ENCODE assay signal across 24 mouse cellular contexts in genomic region chr4:45477047-45477446, GRCm38 (mm10). TPM values are rescaled to one million over a fixed set of nuclear protein-coding genes. Genes with fewer than 3 reads are reported as not detected.
DNase-seq lines count a peak whose midpoint lies in the region; ATAC-seq and TF ChIP-seq lines count a peak whose summit lies in the region.
"Had no signal": no experiment of that assay in that cellular context is flagged by ENCODE, and none has a peak within 500 bp of the region (broad histone marks: within the 10 kb centered on the region; RNA-seq: fewer than 3 reads in every experiment).

No protein-coding gene starts in this region.

- H3K9ac ChIP-seq in heart, embryonic 12.5 days: peak overlapping the region; percentile 63; the same call in 1 of the 2 replicates
- H3K9ac ChIP-seq in heart, adult 2 months (ENCODE audit: low read depth, low read length): no peak overlapping the region
- H3K9ac ChIP-seq in hindbrain, embryonic 12.5 days: 0 out of 2 replicates have a peak overlapping the region, but pooled peaks have one; percentile 4
- H3K9ac ChIP-seq in limb, embryonic 15.5 days: no peak overlapping the region
- H3K9ac ChIP-seq: embryonic facial prominence, embryonic 13.5 days; hindbrain, embryonic 14.5 days; neural tube, embryonic 13.5 days had no signal

- no peaks in the 10 kb centered on the region for H3K79me2 ChIP-seq in heart, adult 2 months (replicated peaks; ENCODE audit: control insufficient read depth, insufficient read depth, low read length)

- no peaks in the 10 kb centered on the region for H3K36me3 ChIP-seq in heart, embryonic 12.5 days
- no peaks in the 10 kb centered on the region for H3K36me3 ChIP-seq in heart, adult 2 months (ENCODE audit: control insufficient read depth, insufficient read depth, low read length)
- no peaks in the 10 kb centered on the region for H3K36me3 ChIP-seq in hindbrain, embryonic 12.5 days
- H3K36me3 ChIP-seq in hindbrain, embryonic 10.5 days: no peaks in the 10 kb centered on the region
- H3K36me3 ChIP-seq in limb, embryonic 15.5 days: no peaks in the 10 kb centered on the region
- H3K36me3 ChIP-seq: embryonic facial prominence, embryonic 13.5 days; midbrain, embryonic 10.5 days; neural tube, embryonic 13.5 days had no signal

- no peak for TF ChIP-seq EP300 in heart, adult 2 months (IDR thresholded peaks at IDR 0.05; ENCODE audit: insufficient read depth, low read depth, low read length)

- no peak for TF ChIP-seq POLR2A in heart, adult 2 months (IDR thresholded peaks at IDR 0.05; ENCODE audit: insufficient read depth, low read depth, low read length)
- no peak for TF ChIP-seq POLR2A in olfactory bulb, adult 2 months (IDR thresholded peaks at IDR 0.05; ENCODE audit: insufficient read depth, low read depth, low read length)

- 23% methylated on average over 3 of the region's 3 CpGs for WGBS in heart, embryonic 12.5 days
- 77% methylated on average over 3 of the region's 3 CpGs for WGBS in heart, adult 2 months
- 71% methylated on average over 3 of the region's 3 CpGs for WGBS in hindbrain, embryonic 12.5 days
- 84% methylated on average over 3 of the region's 3 CpGs for WGBS in hindbrain, embryonic 10.5 days
- 77% methylated on average over 3 of the region's 3 CpGs for WGBS in limb, embryonic 15.5 days
- WGBS in olfactory bulb, adult 2 months: 88% methylated on average over 3 of the region's 3 CpGs

- no peak for TF ChIP-seq CTCF in heart, adult 2 months (IDR thresholded peaks at IDR 0.05)
- no peak for TF ChIP-seq CTCF in olfactory bulb, adult 2 months (IDR thresholded peaks at IDR 0.05; ENCODE audit: insufficient read depth, low read depth, low read length)

- peak overlapping the region; percentile 95 for H3K27ac ChIP-seq in heart, embryonic 12.5 days (ENCODE audit: poor library complexity, severe bottlenecking)
- H3K27ac ChIP-seq in heart, adult 2 months: no peak overlapping the region
- H3K27ac ChIP-seq in hindbrain, embryonic 12.5 days: no peak overlapping the region
- H3K27ac ChIP-seq in hindbrain, embryonic 10.5 days: no peak overlapping the region
- 0 out of 2 replicates have a peak overlapping the region, but pooled peaks have one; percentile 40 for H3K27ac ChIP-seq in limb, embryonic 15.5 days
- peak overlapping the region; percentile 59; the same call in 1 of the 2 replicates for H3K27ac ChIP-seq in olfactory bulb, adult 2 months (ENCODE audit: insufficient read depth, low read depth, low read length)
- H3K27ac ChIP-seq: hindbrain, embryonic 14.5 days had no signal

- ATAC-seq in heart, embryonic 12.5 days (ENCODE audit: insufficient number of reproducible peaks, low FRiP score): no peak
- no peak for ATAC-seq in hindbrain, embryonic 12.5 days (ENCODE audit: low FRiP score)
- no peak for ATAC-seq in limb, embryonic 15.5 days (ENCODE audit: insufficient number of reproducible peaks, low FRiP score, low TSS enrichment, low read depth)
- ATAC-seq: forebrain, embryonic 14.5 days; inflammation-experienced regulatory T-cells, adult 6 months; midbrain, embryonic 16.5 days had no signal

- H3K9me3 ChIP-seq in heart, embryonic 12.5 days (replicated peaks): no peaks in the 10 kb centered on the region
- H3K9me3 ChIP-seq in hindbrain, embryonic 12.5 days (replicated peaks): no peaks in the 10 kb centered on the region
- no peaks in the 10 kb centered on the region for H3K9me3 ChIP-seq in hindbrain, embryonic 10.5 days
- H3K9me3 ChIP-seq in limb, embryonic 15.5 days: no peaks in the 10 kb centered on the region
- H3K9me3 ChIP-seq: embryonic facial prominence, embryonic 13.5 days; midbrain, embryonic 10.5 days; neural tube, embryonic 13.5 days had no signal

- intact Hi-C loops in heart, adult 2 months (cut with DNase I): no loop called here

- H3K4me2 ChIP-seq in heart, embryonic 12.5 days: no peak overlapping the region
- H3K4me2 ChIP-seq in hindbrain, embryonic 12.5 days (replicated peaks): no peak overlapping the region
- no peak overlapping the region for H3K4me2 ChIP-seq in limb, embryonic 15.5 days
- H3K4me2 ChIP-seq: embryonic facial prominence, embryonic 13.5 days; hindbrain, embryonic 14.5 days; neural tube, embryonic 13.5 days had no signal

- DNase-seq in heart, adult 2 months: no peak
- DNase-seq in hindbrain, embryonic 10.5 days (ENCODE audit: low spot score): no peak
- no peak for DNase-seq in thymus, postnatal 0 days (ENCODE audit: low spot score)
- DNase-seq: adrenal gland, adult 2 months; cerebellum, adult 18-20 months; cerebellum, postnatal 14 days; gastrocnemius, postnatal 10 days; kidney, adult 18-20 months; layer of hippocampus, adult 9-11 months; lung, postnatal 10 days; thymus, postnatal 25 days had no signal

- H3K4me3 ChIP-seq in heart, embryonic 12.5 days: no peak overlapping the region
- no peak overlapping the region for H3K4me3 ChIP-seq in heart, adult 2 months
- H3K4me3 ChIP-seq in hindbrain, embryonic 12.5 days: no peak overlapping the region
- H3K4me3 ChIP-seq in hindbrain, embryonic 10.5 days: no peak overlapping the region
- H3K4me3 ChIP-seq in limb, embryonic 15.5 days: no peak overlapping the region
- H3K4me3 ChIP-seq in olfactory bulb, adult 2 months (ENCODE audit: insufficient read depth, low read depth, low read length): no peak overlapping the region
- H3K4me3 ChIP-seq: embryonic facial prominence, embryonic 13.5 days; erythroblast, embryonic 14.5 days; midbrain, embryonic 10.5 days; myocyte; neural tube, embryonic 13.5 days had no signal

- H3K4me1 ChIP-seq in heart, embryonic 12.5 days (replicated peaks): peaks cover 100% of the 10 kb centered on the region
- H3K4me1 ChIP-seq in heart, adult 2 months (ENCODE audit: control insufficient read depth, insufficient read depth, low read length): peaks cover 28% of the 10 kb centered on the region
- peaks cover 79% of the 10 kb centered on the region for H3K4me1 ChIP-seq in hindbrain, embryonic 12.5 days
- peaks cover 96% of the 10 kb centered on the region for H3K4me1 ChIP-seq in hindbrain, embryonic 10.5 days (replicated peaks)
- peaks cover 65% of the 10 kb centered on the region for H3K4me1 ChIP-seq in limb, embryonic 15.5 days
- peaks cover 70% of the 10 kb centered on the region for H3K4me1 ChIP-seq in olfactory bulb, adult 2 months (ENCODE audit: control insufficient read depth, insufficient read depth, low read length)

- peaks cover 4% of the 10 kb centered on the region; the same call in 1 of the 2 replicates for H3K27me3 ChIP-seq in heart, embryonic 12.5 days (replicated peaks)
- H3K27me3 ChIP-seq in heart, adult 2 months (ENCODE audit: control insufficient read depth, insufficient read depth, low read length): no peaks in the 10 kb centered on the region
- H3K27me3 ChIP-seq in hindbrain, embryonic 12.5 days: no peaks in the 10 kb centered on the region
- H3K27me3 ChIP-seq in hindbrain, embryonic 10.5 days (ENCODE audit: insufficient read depth, poor library complexity, severe bottlenecking): no peaks in the 10 kb centered on the region
- 0 out of 2 replicates have a peak, but pooled peaks cover 3% of the 10 kb centered on the region for H3K27me3 ChIP-seq in limb, embryonic 15.5 days
- H3K27me3 ChIP-seq: embryonic facial prominence, embryonic 13.5 days; neural tube, embryonic 13.5 days had no signal

RNA-seq across cellular contexts. Expression of gene Shb, which starts 55.2 kb away (rescaled TPM):
- polyA plus RNA-seq in heart, embryonic 12.5 days (2016; fragmentation: Nextera tagmentation; extraction: Ambion mirVana): 13.9 and 15.3 TPM in 2 replicates
- 10 to 100 TPM; 27.2 to 43.0 TPM for total RNA-seq in heart, adult 2 months (2021)
- polyA plus RNA-seq in heart, adult 2 months (2012; rRNA removed): 19.2 and 19.4 TPM in 2 replicates
- 10.0 and 10.1 TPM in 2 replicates for polyA plus RNA-seq in hindbrain, embryonic 12.5 days (2016; fragmentation: Nextera tagmentation; extraction: Ambion mirVana)
- polyA plus RNA-seq in hindbrain, embryonic 10.5 days (2016; fragmentation: Nextera tagmentation; extraction: Ambion mirVana): 3.2 and 3.7 TPM in 2 replicates
- polyA plus RNA-seq in limb, embryonic 15.5 days (2015; fragmentation: Nextera tagmentation; extraction: Ambion mirVana): 6.8 and 9.6 TPM in 2 replicates
- polyA plus RNA-seq in olfactory bulb, adult 2 months (2012; ENCODE audit: insufficient read depth, insufficient read length, low replicate concordance, missing spikeins): not detected in 2 replicates
- 3.9 and 4.7 TPM in 2 replicates for polyA plus RNA-seq in thymus, postnatal 0 days (2015; fragmentation: Nextera tagmentation; extraction: Ambion mirVana)

Comparison
In these comparisons a context has a peak if more than half of its experiments do, and no peak if none do; other contexts are left out.
1. H3K27ac ChIP-seq: peak in heart, embryonic 12.5 days (single experiment), limb, embryonic 15.5 days (single experiment) and olfactory bulb, adult 2 months (single experiment); none in heart, adult 2 months (single experiment), hindbrain, embryonic 12.5 days (single experiment) and hindbrain, embryonic 10.5 days (single experiment).
2. H3K9ac ChIP-seq: peak in heart, embryonic 12.5 days (single experiment) and hindbrain, embryonic 12.5 days (single experiment); none in heart, adult 2 months (single experiment) and limb, embryonic 15.5 days (single experiment).